Mouse (Mus musculus): ENCODE results near the gene Napsa. TPM values are rescaled to one million over a fixed set of nuclear protein-coding genes. Genes with fewer than 3 reads are reported as not detected.
A peak's percentile ranks its signal among the peaks of the same experiment; 100 is the strongest.

Gene Napsa
- polyA plus RNA-seq, 1 experiment from 2014 or later = 2.8 TPM

DNA sequence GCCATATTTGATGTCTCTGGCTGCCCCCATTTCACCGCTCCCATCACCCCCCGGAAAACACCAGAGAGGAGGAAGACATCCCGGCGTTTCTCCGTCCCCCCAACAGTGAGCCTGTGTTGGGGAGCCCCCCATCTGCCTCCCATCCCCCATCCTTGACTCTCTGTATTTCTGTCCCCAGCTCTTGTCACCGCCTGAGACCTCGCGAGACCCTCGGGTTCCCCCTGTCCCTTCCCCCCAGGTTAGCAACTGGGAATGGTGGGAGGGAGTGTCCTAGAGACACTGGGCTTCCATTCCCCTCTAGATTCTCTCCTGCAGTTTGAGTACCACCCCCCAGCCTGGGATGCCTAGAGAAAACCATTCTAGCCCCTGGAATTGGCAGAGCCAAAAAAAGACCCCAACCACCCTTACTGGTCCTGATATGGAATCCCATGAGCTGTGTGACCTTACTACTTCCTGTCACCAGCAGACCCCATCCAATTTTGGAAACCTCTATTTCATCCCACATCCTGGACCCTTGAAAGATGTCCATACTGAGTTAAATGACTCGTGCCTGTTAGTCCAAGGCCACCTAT is 28.6 kb downstream of the Napsa start:
- Histone ChIP-seq H3K27ac (replicated peaks; ENCODE audit: low read depth, low read length) (no peak overlapping the region), H3K4me2 (ENCODE audit: low read depth, low read length) (no peak overlapping the region), H3K4me1 (ENCODE audit: control insufficient read depth, insufficient read depth, low read length) (peaks cover 11% of the 10 kb centered on the region), H3K4me3 (ENCODE audit: low read depth, low read length) (no peak overlapping the region), H3K36me3 (ENCODE audit: control insufficient read depth, insufficient read depth, low read length) (no peaks in the 10 kb centered on the region), H3K27me3 (replicated peaks; ENCODE audit: control insufficient read depth, insufficient read depth, low read length) (peaks cover 45% of the 10 kb centered on the region), H3K9ac (ENCODE audit: low read depth, low read length) (no peak overlapping the region), H3K9me3 (ENCODE audit: control insufficient read depth, low read length) (no peaks in the 10 kb centered on the region)
- 85% methylated on average over 10 of the region's 10 CpGs for WGBS
- DNase-seq (ENCODE audit: low spot score) (no peak), ATAC-seq (ENCODE audit: low read depth) (no peak)

- WGBS = 13% methylated on average over 19 of the region's 19 CpGs
- Histone ChIP-seq H3K9ac (ENCODE audit: low read depth, low read length) (0 out of 2 replicates have a peak overlapping the region, but pooled peaks have one; percentile 30), H3K36me3 (ENCODE audit: control insufficient read depth, insufficient read depth, low read length) (no peaks in the 10 kb centered on the region), H3K4me3 (ENCODE audit: low read depth, low read length) (no peak overlapping the region), H3K4me1 (ENCODE audit: control insufficient read depth, insufficient read depth, low read length) (peaks cover 11% of the 10 kb centered on the region), H3K27ac (replicated peaks; ENCODE audit: low read depth, low read length) (no peak overlapping the region), H3K9me3 (ENCODE audit: control insufficient read depth, low read length) (no peaks in the 10 kb centered on the region), H3K27me3 (replicated peaks; ENCODE audit: control insufficient read depth, insufficient read depth, low read length) (peaks cover 54% of the 10 kb centered on the region), H3K4me2 (ENCODE audit: low read depth, low read length) (no peak overlapping the region)
- DNase-seq (ENCODE audit: low spot score) (no peak), ATAC-seq (ENCODE audit: low read depth) (no peak)
These were observed 29.5 kb downstream of the Napsa start for GRCm38 (mm10) chr7:44601646-44602045.

DNA sequence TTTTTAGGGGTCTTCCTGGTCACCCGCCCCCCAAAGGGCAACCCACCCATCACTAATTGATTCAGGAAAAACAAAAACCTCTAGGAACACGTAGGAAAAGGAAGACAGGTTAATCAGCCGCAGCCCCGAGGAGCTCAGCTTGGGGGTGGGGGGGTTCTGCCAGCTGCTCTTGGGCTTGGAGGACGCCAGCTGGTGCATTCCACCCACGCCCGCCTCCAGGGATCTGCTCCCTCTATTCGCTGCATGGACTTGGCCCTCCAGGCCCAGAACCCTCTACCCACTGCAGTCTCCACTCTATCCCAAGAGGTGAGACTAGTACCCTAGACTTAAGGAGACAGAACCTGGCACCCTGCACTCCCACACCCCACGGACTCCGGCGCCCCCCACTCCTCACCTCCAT is 30.3 kb downstream of the Napsa start:
- peak overlapping the region; percentile 24 for H3K4me2 ChIP-seq (ENCODE audit: low read depth, low read length)
- DNase-seq (ENCODE audit: low spot score) = peak; percentile 38
- H3K27ac ChIP-seq (replicated peaks; ENCODE audit: low read depth, low read length) = no peak overlapping the region
- H3K4me3 ChIP-seq (ENCODE audit: low read depth, low read length) = no peak overlapping the region
- H3K4me1 ChIP-seq (ENCODE audit: control insufficient read depth, insufficient read depth, low read length) = peaks cover 11% of the 10 kb centered on the region
- H3K9ac ChIP-seq (ENCODE audit: low read depth, low read length) = peak overlapping the region; percentile 37; the same call in 1 of the 2 replicates
- WGBS = 10% methylated on average over 8 of the region's 11 CpGs
- no peaks in the 10 kb centered on the region for H3K36me3 ChIP-seq (ENCODE audit: control insufficient read depth, insufficient read depth, low read length)
- no peaks in the 10 kb centered on the region for H3K9me3 ChIP-seq (ENCODE audit: control insufficient read depth, low read length)
- ATAC-seq (ENCODE audit: low read depth) = no peak
- H3K27me3 ChIP-seq (replicated peaks; ENCODE audit: control insufficient read depth, insufficient read depth, low read length) = peaks cover 59% of the 10 kb centered on the region

DNA sequence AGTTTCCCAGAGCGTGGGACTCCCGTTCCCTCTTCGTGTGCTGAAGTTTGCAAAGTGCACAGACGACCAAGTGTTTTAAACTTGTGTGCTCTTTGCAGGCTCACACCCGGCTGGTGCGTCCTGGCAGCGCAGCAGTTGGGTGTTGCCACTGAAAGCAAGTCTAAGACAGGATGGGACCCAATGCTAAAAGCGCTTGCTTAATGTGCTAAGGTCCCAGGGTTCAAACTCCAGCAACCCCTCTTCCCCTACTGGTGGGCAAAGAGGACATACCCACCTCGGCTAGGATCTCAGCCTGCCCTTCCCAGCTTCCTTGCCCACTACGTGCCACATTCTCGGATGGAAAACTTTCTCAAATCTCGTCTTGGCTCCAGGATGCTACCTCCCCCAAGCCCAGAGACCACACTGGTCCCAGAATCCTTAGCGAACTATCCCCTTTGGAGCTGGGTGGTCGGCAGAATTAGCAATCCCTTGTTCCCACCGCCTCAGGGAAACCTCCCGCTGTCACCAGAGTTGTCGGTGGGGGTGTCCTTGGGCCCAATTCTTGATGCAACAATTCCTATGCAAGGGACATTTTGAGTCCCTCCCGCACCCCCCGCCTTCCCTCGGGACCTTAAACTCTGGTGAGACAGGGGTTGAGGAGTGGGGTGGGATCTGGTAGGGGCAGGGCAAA is 31.1 kb downstream of the Napsa start:
- no peaks in the 10 kb centered on the region for H3K36me3 ChIP-seq (ENCODE audit: control insufficient read depth, insufficient read depth, low read length)
- peak overlapping the region; percentile 34 for H3K4me3 ChIP-seq (ENCODE audit: low read depth, low read length)
- H3K27me3 ChIP-seq (replicated peaks; ENCODE audit: control insufficient read depth, insufficient read depth, low read length) = peaks cover 59% of the 10 kb centered on the region
- peaks cover 11% of the 10 kb centered on the region for H3K4me1 ChIP-seq (ENCODE audit: control insufficient read depth, insufficient read depth, low read length)
- peak overlapping the region; percentile 6; the same call in 1 of the 2 replicates for H3K9ac ChIP-seq (ENCODE audit: low read depth, low read length)
- H3K27ac ChIP-seq (replicated peaks; ENCODE audit: low read depth, low read length) = no peak overlapping the region
- ATAC-seq (ENCODE audit: low read depth) (no peak), DNase-seq (ENCODE audit: low spot score) (no peak)
- WGBS = 3% methylated on average over 20 of the region's 20 CpGs
- H3K9me3 ChIP-seq (ENCODE audit: control insufficient read depth, low read length) = no peaks in the 10 kb centered on the region
- H3K4me2 ChIP-seq (ENCODE audit: low read depth, low read length) = peak overlapping the region; percentile 55

GRCm38 (mm10) chr7:44604139-44604606 is 32.0 kb downstream of the Napsa start:
- Histone ChIP-seq H3K4me1 (ENCODE audit: control insufficient read depth, insufficient read depth, low read length) (peaks cover 11% of the 10 kb centered on the region), H3K36me3 (ENCODE audit: control insufficient read depth, insufficient read depth, low read length) (no peaks in the 10 kb centered on the region), H3K27ac (replicated peaks; ENCODE audit: low read depth, low read length) (no peak overlapping the region; the same call in 1 of the 2 replicates), H3K4me2 (ENCODE audit: low read depth, low read length) (peak overlapping the region; percentile 55), H3K4me3 (ENCODE audit: low read depth, low read length) (peak overlapping the region; percentile 34), H3K9ac (ENCODE audit: low read depth, low read length) (peak overlapping the region; percentile 6; the same call in 1 of the 2 replicates), H3K27me3 (replicated peaks; ENCODE audit: control insufficient read depth, insufficient read depth, low read length) (peaks cover 59% of the 10 kb centered on the region), H3K9me3 (ENCODE audit: control insufficient read depth, low read length) (no peaks in the 10 kb centered on the region)
- ATAC-seq (ENCODE audit: low read depth) = peak; percentile 62
- peak; percentile 78 for DNase-seq (ENCODE audit: low spot score)
- WGBS = 1% methylated on average over 22 of the region's 25 CpGs

- DNase-seq (ENCODE audit: low spot score) = no peak
- Histone ChIP-seq H3K4me3 (ENCODE audit: low read depth, low read length) (peak overlapping the region; percentile 34), H3K36me3 (ENCODE audit: control insufficient read depth, insufficient read depth, low read length) (no peaks in the 10 kb centered on the region), H3K4me2 (ENCODE audit: low read depth, low read length) (peak overlapping the region; percentile 55), H3K9ac (ENCODE audit: low read depth, low read length) (no peak overlapping the region), H3K27me3 (replicated peaks; ENCODE audit: control insufficient read depth, insufficient read depth, low read length) (peaks cover 59% of the 10 kb centered on the region), H3K9me3 (ENCODE audit: control insufficient read depth, low read length) (no peaks in the 10 kb centered on the region), H3K4me1 (ENCODE audit: control insufficient read depth, insufficient read depth, low read length) (peaks cover 11% of the 10 kb centered on the region), H3K27ac (replicated peaks; ENCODE audit: low read depth, low read length) (no peak overlapping the region; the same call in 1 of the 2 replicates)
- WGBS = 3% methylated on average over 6 of the region's 8 CpGs
- ATAC-seq (ENCODE audit: low read depth) = no peak
These were observed 32.4 kb downstream of the Napsa start for GRCm38 (mm10) chr7:44604619-44605018.

GRCm38 (mm10) chr7:44605436-44605835 is 33.3 kb downstream of the Napsa start:
- no peaks in the 10 kb centered on the region for H3K9me3 ChIP-seq (ENCODE audit: control insufficient read depth, low read length)
- no peaks in the 10 kb centered on the region for H3K36me3 ChIP-seq (ENCODE audit: control insufficient read depth, insufficient read depth, low read length)
- peaks cover 59% of the 10 kb centered on the region for H3K27me3 ChIP-seq (replicated peaks; ENCODE audit: control insufficient read depth, insufficient read depth, low read length)
- no peak overlapping the region for H3K9ac ChIP-seq (ENCODE audit: low read depth, low read length)
- H3K27ac ChIP-seq (replicated peaks; ENCODE audit: low read depth, low read length) = no peak overlapping the region
- no peak overlapping the region for H3K4me2 ChIP-seq (ENCODE audit: low read depth, low read length)
- H3K4me3 ChIP-seq (ENCODE audit: low read depth, low read length) = no peak overlapping the region
- DNase-seq (ENCODE audit: low spot score) (no peak), ATAC-seq (ENCODE audit: low read depth) (no peak)
- peaks cover 11% of the 10 kb centered on the region for H3K4me1 ChIP-seq (ENCODE audit: control insufficient read depth, insufficient read depth, low read length)
- 37% methylated on average over 7 of the region's 7 CpGs for WGBS

GRCm38 (mm10) chr7:44606171-44606901 is 34.2 kb downstream of the Napsa start:
- WGBS = 11% methylated on average over 29 of the region's 29 CpGs
- H3K27me3 ChIP-seq (replicated peaks; ENCODE audit: control insufficient read depth, insufficient read depth, low read length) = peaks cover 56% of the 10 kb centered on the region
- peaks cover 11% of the 10 kb centered on the region for H3K4me1 ChIP-seq (ENCODE audit: control insufficient read depth, insufficient read depth, low read length)
- DNase-seq (ENCODE audit: low spot score) (peak; percentile 56), ATAC-seq (ENCODE audit: low read depth) (no peak)
- H3K4me2 ChIP-seq (ENCODE audit: low read depth, low read length) = no peak overlapping the region
- H3K4me3 ChIP-seq (ENCODE audit: low read depth, low read length) = no peak overlapping the region
- no peaks in the 10 kb centered on the region for H3K36me3 ChIP-seq (ENCODE audit: control insufficient read depth, insufficient read depth, low read length)
- no peak overlapping the region for H3K27ac ChIP-seq (replicated peaks; ENCODE audit: low read depth, low read length)
- H3K9me3 ChIP-seq (ENCODE audit: control insufficient read depth, low read length) = no peaks in the 10 kb centered on the region
- H3K9ac ChIP-seq (ENCODE audit: low read depth, low read length) = no peak overlapping the region
